Mouse (Mus musculus) c-Kit-positive CD71-negative TER-119-negative erythroid progenitor cells, embryonic 14.5 days (primary cell): ENCODE results near the gene Kalrn.
"Not testable (repeated sequence)": the region's sequence is repeated elsewhere in the genome, so short reads cannot be mapped to it uniquely, and the experiment has no call there.

Experiments used
- DNase-seq: peaks from one replicate; pipeline ENCODE4 v3.0.0-alpha.2; 2013; ENCODE audit warnings: low read depth

Gene Kalrn

DNA sequence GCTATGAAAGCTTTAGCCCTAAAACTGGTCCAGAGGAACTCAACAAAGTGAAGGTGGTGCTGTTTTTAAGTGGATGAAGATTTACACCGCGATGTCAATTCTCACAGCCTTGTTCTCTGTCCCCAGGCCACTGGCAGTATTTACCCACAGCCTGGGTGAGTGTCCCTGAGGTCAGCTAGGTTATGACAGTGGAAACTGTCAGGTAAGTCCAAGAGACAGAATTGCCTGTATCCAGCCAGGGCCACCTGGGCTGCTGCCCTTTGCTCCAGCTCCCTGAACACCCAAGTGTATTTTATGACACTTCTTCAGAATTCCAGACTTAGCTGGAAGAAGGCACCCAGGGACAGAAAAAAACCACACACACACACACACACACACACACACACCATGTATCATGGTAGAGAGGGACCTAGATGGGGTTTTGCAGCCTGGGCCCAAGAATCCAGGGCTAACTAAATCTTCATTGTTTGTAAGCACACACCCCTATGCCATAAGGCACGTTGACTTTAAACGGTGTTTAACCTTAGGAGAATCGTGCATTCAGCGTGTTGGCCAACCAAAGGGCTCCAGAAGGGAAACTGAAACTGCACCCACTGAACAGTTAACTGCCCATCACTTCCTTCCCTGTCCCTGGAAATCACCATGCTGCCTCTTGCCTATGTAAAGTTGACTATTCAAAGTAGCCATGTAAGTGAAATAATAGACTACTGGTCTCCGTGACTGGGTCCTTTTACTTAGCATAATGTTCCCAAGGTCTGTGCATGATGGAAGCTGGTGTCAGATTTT, 462.3 kb downstream of the Kalrn start:
- no peak for DNase-seq

DNA sequence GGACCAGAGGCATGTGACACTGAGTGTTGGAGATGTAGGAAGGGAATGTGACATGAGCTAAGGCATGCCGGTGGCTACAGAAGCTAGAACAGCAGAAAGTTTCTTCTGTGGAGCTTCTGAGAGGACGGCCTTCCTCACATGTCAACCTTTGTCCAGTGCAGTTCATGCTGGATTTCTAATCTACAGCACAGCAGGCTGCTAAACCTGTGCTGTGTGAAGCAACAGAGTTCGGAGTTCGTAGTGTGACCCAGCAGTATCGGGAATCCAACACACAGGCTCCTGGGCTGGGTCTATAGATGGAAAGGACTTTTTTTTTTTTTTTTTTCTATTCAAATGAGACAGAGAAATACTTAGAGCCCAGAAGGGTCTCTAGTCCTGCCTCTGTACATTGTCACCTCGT, 468.9 kb downstream of the Kalrn start:
- DNase-seq, result no peak

DNA sequence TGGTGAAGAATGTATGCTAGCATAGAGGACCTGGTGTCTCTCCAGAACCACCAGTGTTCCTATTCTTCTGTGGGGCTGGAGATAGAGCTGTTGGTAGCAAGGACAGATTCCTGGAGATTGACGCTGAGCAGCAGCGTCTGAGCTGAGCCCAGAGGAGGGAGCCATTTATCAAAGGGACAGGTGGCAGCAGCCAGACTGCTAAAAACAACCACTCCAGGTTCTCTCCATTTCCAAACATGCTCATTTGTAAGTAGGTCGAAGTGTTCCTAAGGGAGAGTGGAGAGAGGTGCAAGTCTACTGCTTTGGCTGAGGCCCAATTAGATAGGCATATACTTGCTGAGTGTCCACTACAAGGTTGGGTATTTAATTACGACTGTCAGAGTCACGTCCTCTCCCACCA, 470.6 kb downstream of the Kalrn start:
- DNase-seq, result no peak

DNA sequence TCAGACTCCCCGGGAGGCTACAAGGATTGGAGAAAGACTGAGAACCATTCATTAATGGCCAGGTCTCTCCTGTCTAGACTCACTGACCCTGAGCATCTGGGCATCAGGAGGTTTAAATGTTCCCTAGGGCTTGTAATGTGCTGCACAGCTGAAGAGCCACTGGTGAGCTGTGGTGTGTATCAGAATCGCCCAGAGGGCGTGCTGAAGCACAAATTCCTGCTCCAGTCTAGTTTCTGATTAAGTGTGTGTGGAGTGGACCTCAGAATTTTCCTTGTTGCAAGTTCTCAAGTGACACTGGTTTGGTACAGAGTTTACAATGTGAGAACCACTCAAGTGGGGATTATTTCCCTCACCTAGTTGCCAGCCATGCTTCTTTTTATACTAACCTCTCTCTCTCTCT, 473.5 kb downstream of the Kalrn start:
- no peak for DNase-seq

DNA sequence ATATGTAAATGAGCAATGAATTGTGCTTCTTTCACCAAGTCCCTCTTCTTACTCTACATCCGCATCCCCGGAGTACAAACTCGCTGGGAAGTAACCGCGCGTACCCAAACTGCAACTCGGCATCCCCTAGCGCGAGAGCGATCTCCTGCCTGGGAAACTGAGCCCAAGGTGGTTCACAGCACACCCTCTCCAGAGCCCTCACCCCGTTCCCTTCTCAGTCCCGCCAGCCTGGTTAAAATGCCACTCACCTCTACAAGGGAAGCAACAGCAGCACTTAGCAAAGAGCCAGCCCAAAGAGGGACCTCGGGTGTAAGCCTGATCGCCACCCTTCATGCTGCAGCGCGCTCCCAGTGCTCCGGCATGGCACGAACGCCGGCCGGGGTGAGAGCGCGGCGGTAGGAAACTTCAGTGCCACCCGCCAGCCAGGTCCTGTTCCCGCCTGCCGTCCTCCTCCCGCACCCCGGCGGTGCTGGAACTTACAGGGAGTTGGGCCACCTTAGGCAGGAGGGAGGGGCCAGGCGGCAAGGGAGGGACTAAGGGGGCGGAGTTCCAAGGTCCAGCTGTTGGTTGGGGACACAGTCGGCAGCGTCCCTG, 477.7 kb downstream of the Kalrn start:
- DNase-seq, result no peak

DNA sequence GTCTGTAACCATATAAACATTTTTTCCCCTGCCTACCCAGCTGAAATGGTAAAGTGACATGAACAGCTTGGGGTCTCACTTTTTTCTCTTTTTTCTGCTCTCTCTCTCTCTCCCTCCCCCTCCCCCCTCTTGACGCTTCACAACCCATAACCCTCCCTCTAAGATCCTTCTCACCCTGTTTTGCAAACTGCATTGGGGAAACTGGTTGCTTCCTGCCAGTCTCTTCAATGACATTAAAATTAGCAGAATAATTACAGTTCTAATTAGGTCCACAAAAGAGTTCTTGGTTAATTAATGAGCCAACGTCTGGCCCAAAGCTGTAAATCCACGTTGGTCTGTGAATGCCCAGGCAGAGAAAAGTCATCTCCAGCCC, 478.3 kb downstream of the Kalrn start:
- DNase-seq, result no peak

DNA sequence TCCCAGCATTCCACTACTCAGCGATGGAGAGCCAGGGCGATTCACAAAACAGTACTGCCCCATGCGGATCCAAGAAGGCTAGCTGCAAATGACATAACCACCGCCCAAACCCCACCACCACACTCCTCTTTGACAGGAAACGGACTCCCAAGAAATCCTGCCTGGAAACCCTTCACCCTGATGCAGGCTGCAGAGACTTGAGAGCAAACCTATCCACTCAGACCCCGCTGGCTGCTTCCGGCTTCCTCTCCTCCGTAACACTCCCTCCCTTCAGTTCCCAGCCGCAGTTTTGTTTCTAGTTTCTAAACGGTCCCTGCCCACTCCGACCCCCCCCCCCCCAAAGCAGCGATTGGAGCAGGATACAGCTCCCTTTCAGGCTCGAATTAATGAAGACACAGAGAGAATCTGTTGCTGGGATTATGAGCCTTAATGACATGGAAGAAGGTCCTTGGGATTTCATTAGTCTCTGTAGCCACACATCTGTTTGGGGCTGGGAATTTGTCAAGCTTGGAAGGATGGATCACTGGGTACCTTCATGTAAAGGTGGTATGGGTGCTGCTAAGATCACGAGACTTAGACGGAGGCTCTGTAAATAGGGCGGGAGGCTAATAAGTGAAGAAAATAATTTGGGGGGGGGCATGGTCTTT, 478.8 kb downstream of the Kalrn start:
- no peak for DNase-seq

DNA sequence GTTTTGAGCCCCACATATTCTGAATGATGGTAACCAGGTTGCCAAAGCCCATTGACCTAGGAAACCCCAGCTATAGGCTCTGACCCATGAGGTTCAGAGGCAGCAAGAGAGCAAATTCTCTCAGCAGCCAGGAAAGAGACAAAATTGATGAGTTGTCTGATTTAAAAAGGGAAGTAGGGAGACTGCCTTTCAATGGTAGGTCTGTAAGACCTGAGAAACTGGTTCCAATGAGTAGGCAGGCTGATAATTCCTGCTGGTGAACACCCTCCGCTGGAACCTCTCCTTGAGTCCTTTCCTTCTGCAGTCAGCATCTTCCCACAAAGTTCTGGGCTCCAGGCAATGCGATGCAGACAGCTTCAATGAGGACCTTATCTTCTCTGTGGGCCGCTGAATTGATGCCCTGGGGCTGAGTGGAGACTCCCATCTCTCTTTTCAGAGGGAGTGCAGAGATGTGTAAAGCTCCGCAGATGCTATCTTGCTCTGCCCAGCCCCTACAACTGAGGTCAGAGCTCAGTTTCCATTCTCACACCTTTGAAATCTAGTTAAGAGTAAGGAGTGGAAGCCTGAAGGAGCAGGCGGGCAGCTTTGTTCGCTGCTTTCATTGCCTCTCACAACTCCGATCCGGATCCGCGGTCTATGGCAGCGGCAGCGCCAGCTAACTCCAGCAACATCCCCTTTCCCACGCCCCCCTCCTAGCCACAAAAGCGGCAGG, 479.4 kb downstream of the Kalrn start:
- DNase-seq, result no peak

DNA sequence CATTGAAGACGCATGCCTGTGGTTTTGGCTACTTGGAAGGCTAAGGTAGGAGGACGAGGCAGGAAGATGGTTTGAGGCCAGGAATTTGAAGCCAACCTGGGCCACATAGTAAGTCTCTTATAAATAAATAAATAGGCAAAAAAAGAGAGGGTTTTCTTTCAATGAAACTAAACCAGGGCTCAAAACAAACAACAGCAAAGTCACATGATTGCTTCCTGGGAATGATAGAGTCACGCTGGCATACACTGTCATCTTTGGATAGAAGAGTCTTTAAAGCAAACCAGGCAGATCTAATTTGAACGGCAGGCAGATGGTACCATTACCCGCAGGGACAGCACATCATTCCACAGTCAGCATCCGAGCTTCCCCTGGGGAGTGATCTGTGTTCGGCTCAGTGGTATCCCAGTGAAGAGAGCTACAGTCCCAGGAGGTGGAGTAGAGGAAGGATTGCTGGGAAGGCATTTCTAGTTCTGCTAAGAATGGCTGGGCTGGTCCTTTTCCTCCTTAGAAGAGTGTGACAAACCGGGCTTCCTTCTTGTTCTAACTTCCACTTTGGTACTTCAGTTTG, 483.7 kb downstream of the Kalrn start:
- DNase-seq, result no peak

DNA sequence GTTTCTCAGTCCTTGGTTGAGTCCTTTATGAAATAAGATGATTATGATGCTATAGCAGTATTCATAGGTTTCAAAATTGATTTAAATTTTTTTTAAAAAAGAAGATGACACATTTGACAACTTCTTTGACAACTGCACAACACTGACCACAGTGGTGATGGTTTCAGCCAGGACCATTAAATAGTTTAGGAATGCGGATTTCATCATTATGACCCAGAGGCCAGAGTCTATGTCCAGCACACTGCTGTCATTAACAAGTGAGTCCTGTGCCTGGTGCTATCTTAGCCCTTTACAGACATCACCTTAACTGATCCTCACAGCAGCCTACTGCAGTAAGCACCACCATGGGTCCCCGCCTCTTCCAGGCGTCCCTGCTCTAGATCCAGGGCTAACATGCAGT, 484.3 kb downstream of the Kalrn start:
- no peak for DNase-seq

DNA sequence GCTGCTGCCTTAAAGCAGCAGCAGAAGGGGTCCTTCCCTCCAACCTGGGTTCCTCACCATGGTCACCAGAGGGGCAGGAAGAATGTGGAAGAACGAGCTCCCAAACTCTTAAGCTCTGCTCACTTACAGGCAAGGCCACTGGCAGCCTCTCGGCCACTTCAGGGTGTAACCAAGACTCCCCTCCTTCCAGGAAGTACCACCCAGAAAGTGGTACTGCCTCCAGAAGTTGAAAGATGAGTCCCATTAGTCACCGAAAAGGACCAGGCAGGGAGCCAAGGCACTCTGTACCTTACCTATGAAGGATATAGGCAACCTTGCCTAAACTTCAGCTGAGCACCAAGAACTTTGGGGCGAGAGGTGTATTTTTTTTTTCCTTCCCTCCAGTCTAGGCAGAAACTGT, 485.0 kb downstream of the Kalrn start:
- no peak for DNase-seq

DNA sequence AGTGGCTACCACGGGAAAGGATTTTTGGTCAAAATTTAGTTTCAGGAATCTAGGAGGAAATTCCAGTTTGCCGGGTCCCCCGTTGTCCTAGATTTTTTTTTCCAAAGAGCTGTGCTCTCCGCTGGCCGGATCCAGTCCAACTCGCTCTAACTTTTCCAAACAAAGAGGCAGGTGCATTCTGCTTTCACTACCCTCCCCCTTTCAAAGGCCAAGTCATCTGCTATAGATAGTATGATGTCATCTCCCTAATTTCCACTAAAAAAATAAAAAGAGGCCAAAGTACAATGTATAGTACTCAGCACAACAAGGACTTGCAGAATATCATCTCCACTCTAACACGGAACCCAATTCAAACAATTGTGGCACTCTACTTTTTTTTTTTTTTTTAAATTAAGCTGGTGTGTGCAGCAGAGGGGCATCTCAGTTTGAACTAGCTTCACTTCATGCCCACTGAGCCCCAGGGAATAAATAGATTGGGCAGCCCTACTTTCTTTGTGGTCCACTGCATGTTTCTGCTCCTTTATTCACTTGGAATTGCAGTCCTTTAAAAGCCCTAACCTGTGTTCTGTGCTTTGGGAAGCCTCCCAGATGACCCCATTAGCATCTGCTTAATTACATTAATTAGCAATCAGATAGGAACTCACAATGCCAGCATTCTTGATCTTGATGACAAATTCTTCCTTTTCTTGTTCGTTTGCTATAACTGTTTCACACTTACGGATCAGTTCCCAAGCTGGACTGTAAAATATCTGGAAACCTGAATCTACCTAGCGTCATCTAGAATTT, 489.0 kb downstream of the Kalrn start:
- no peak for DNase-seq

DNA sequence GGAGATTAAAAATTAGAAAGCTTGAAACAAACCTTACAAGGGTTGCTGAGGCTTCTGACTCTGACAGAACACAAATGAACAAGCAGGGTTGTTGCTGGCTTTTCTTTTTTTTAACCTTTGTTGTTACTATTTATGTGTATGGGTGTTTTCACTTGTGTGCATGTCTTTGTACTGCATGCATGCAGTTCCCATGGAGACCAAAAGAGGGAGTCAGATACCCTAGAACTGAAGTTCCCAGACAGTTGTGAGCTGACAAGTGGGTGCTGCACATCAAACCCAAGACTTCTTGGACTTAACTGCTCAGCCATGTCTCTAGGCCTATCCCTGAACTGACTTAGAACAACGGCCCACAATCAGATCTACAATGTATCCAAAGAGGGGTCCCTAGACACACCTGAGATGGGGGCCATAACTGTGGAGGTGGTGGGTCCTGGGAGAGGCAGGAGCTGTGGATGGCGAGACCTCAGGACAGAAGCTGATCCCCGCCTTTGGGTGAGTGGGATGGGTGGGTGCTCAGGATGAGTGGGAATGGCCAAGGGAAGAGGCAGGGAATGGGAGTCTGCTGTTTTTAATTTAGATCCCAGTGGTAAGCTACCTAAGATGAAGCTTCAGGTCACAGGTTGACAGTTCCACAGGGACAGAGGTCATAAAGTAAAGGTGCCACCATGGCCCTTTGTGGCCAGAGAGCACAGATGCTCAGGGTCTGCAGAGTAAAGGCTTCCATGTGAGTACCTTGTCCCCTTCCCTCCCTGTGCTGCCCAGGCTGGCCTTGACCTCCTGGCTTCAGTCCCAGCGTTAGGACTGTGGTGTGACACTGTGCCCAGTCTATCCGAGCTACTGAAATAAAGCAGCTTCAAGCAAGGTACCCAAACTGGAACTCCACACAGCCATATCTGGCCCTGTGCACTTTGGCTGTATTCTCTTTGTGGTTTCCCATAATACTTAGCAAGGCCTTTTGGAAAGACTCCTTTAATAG, 490.6 kb downstream of the Kalrn start:
- DNase-seq, result no peak

DNA sequence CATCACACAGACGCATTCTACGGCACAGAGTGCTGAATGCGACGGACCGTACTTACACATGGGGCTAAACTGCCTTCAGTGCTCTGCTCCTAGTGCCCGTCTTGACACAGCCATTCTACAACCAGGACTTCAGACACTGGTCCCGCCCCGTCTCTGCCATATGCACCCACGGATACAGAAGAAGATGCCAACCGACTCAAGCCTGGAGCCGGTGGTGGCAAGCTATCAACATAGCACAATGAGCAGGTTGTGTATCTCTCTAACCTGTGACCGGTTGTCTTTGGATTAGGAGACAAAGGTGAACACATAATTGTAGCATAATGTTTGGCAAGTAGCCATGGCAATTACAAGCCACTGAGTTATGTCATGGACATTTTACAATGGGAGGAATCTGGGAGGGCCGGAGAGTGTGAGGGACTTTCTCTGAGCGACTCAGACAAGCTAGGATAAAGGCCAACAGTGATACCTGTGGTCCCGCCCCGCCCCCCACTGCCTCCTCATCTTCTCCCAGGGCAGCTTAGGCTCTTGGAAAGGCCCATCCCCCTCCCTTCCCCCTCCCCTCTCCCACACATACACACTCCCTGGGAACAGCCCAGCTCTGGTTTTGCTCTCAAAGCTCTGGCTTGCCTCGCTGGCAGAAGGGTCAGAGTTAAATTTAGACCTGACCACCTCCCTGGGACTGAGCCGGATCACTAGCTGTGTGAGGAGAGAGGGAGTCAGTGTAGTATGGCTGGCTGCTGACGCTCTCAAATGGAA, 491.5 kb downstream of the Kalrn start:
- DNase-seq, result no peak

DNA sequence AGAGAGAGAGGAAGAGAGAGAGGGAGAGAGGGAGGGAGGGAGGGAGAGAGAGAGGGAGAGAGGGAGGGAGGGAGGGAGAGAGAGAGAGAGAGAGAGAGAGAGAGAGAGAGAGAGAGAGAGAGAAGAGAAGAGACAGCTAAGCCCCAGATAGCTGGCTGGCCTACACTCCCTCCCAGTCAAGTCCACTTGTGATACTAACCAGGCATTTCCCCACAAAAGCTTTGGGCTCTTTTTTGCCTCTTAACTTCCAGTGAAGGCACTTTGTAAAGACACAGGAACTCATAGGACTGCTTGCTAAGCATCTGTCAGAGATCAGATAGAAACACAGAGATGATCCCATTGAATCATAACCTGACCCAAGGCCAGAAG, 492.0 kb downstream of the Kalrn start:
- not testable (repeated sequence) for DNase-seq

DNA sequence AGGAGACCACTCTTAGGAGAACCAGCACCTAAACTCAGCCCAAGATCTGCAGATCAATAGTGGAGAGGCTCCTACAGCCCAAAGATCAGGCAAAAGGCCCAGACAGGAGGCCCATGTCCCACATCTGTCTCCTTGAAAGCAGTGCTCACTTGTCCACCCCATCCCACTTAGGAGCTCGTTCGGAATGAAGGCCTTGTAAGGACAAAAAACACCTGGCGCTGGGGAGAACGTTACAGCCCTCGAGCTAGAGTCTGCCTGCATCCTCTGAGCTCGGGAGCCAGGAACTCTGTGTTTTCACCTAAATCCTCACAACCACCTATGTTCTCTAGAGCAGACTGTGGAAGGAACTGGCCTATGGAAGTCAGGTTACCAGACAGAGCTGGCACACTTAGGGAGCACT, 492.5 kb downstream of the Kalrn start:
- no peak for DNase-seq

DNA sequence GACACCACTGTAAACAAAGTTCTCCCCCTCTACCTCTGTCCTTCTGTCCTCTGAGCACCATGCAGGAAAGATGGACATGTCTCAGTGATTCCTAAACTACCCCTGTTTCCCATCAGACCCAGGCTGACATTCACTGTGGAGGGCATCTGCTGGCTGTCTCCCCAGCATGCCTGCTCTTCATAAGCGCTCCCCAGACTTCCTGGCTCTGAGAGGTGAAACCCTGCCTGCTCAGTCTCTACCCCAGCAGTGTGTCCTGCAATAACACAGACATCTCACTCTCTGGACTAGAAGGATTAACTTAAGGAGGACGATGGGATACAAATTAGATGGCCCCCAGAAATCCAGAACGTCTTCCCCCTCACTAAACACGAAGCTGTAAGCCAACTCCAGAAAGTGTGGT, 493.8 kb downstream of the Kalrn start:
- no peak for DNase-seq

DNA sequence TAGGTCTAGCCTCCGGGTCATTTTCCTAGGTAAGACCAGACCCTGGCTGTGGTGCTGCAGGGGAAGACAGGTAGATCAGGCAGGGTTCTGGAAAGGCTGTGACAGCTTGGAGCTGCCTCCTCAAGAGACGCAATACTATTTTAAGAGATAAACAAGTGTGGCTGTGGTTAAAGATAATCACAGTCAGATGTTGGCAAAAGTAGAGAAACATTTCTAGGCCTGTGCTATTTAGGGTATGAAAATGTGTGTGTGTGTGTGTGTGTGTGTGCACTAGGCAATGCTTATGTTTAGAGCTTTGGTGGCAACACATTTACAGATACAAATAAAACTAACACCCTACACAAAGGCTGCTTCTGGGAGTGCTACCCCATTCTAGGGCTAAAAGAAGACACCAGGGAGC, 494.6 kb downstream of the Kalrn start:
- no peak for DNase-seq

DNA sequence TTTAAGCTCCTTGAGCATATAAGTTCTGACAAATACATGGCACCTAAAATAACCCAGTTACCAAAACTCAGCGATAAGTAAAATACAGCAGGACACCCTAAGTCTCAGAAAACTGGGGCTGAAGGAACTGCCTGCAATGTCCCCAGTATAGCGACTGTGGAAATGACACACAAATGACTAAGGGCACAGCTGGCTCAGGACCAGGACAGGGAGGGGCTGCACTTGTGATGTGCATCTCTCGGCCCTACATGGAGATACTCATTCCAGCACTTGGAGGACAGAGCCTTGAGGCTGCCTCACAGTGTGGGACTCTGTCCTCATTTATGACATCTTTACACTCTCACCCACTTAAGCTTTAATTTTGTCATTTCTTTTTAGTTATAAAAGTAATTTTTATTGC, 497.2 kb downstream of the Kalrn start:
- no peak for DNase-seq

DNA sequence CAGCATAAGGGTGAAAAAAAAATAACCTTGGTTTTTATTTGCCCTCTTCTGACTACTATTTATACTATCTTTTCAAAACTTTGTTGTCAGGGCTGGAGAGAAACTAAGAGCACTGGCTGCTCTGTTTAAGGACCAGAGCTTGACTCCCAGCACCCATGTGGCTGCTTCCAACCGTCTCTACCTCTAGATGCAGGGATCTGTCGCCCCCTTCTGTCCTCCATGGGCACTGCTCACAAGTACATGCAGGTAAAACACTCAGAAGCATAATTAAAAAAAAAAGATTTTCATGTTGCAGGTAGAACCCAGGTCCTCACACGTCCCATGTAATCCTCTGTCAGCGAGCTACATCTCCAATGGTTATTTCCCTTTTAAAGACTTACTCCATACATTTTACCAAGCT, 499.4 kb downstream of the Kalrn start:
- no peak for DNase-seq
